Mouse (Mus musculus) midbrain, embryonic 11.5 days (tissue): Measurements from ENCODE around the gene Hspe1. TPM values are rescaled to one million over a fixed set of nuclear protein-coding genes. Genes with fewer than 3 reads are reported as not detected.
A peak's percentile ranks its signal among the peaks of the same experiment; 100 is the strongest.
"Not testable (repeated sequence)": the region's sequence is repeated elsewhere in the genome, so short reads cannot be mapped to it uniquely, and the experiment has no call there.

ENCODE experiments used
- ATAC-seq: fragments of 200-750 bp; cut with Nextera tagmentation; 2 replicates; pipeline ENCODE4 v1.8.0; 2017; ENCODE audit warnings: moderate TSS enrichment, moderate library complexity; ENCODE audit not compliant: low FRiP score
- DNase-seq: peaks from one replicate; pipeline ENCODE4 v3.0.0; 2015; ENCODE audit warnings: low spot score; ENCODE audit errors: missing footprints
- H3K27ac ChIP-seq: fragments of 300-500 bp; sonication (generic); 2 replicates; pipeline ENCODE4 v1.5.1; 2014; ENCODE audit warnings: low read depth, low read length
- H3K27me3 ChIP-seq: fragments of 300-500 bp; sonication (generic); 2 replicates; pipeline ENCODE4 v1.6.1; 2014; ENCODE audit warnings: mild to moderate bottlenecking, low read length, moderate library complexity, mixed read lengths; ENCODE audit not compliant: control insufficient read depth, insufficient read depth
- H3K36me3 ChIP-seq: fragments of 300-500 bp; sonication (generic); 2 replicates; pipeline ENCODE4 v1.6.1; 2014; ENCODE audit warnings: mild to moderate bottlenecking, low read length, moderate library complexity, mixed read lengths; ENCODE audit not compliant: control insufficient read depth, insufficient read depth
- H3K4me1 ChIP-seq: fragments of 300-500 bp; sonication (generic); 2 replicates; pipeline ENCODE4 v1.6.1; 2014; ENCODE audit warnings: low read length; ENCODE audit not compliant: control insufficient read depth, insufficient read depth
- H3K4me2 ChIP-seq: fragments of 300-500 bp; sonication (generic); 2 replicates; pipeline ENCODE4 v1.6.1; 2014; ENCODE audit warnings: mild to moderate bottlenecking, moderate library complexity
- H3K4me3 ChIP-seq: fragments of 300-500 bp; sonication (generic); 2 replicates; pipeline ENCODE4 v1.5.1; 2014; ENCODE audit warnings: low read depth, low read length
- H3K9ac ChIP-seq: fragments of 300-500 bp; sonication (generic); 2 replicates; pipeline ENCODE4 v1.6.1; 2014; ENCODE audit warnings: low read length
- H3K9me3 ChIP-seq: fragments of 300-500 bp; sonication (generic); 2 replicates; pipeline ENCODE4 v1.6.1; 2016; ENCODE audit warnings: low read length; ENCODE audit not compliant: control insufficient read depth
- WGBS: fragments of 180-500 bp; shearing (Covaris S2); extraction: QIAGEN DNeasy Blood & Tissue Kit; methylation state at CpG from one replicate; pipeline ENCODE4 v1.1.7; 2014; 5-methylcytosine and 5-hydroxymethylcytosine counted together
- polyA plus RNA-seq: library from polyadenylated mRNA; unstranded; fragments of >200 nt; fragmentation: Nextera tagmentation; extraction: Ambion mirVana; gene quantifications from 2 replicates; pipeline ENCODE4 v1.2.1, GENCODE M21; 2014

Gene Hspe1
- polyA plus RNA-seq, 1 experiment from 2014 or later = 517 TPM

DNA sequence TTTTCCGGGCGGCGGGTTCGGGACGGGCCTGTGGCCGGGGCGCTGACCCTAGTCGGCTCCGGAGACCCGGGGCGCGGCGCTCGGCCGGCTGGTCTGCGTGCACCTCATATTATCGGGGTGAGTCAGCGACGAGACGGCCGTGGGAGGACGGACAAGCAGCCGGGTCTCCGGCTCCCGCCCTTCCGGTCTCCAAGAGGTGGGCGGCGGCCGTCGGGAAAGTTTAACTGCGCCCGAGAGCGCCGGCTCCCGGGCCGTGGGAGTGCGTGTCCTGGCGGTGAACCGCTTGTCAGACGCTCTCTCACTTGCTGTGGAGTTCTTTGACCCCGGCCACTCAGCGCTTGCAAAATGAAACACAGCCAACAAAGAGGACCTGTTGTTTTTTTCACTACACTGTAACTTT lies 34.9 kb upstream of the Hspe1 start:
- peak overlapping the region; percentile 80 for H3K4me2 ChIP-seq
- no peaks in the 10 kb centered on the region for H3K9me3 ChIP-seq
- no peaks in the 10 kb centered on the region for H3K36me3 ChIP-seq
- peak overlapping the region; percentile 35; the same call in 1 of the 2 replicates for H3K27ac ChIP-seq
- H3K4me1 ChIP-seq = peaks cover 6% of the 10 kb centered on the region; the same call in 1 of the 2 replicates
- peak overlapping the region; percentile 78 for H3K9ac ChIP-seq
- ATAC-seq (peak; percentile 77), DNase-seq (no peak)
- H3K4me3 ChIP-seq = peak overlapping the region; percentile 93
- WGBS = under 1% methylated on average over 42 of the region's 42 CpGs
- H3K27me3 ChIP-seq = peaks cover 2% of the 10 kb centered on the region; the same call in 1 of the 2 replicates

DNA sequence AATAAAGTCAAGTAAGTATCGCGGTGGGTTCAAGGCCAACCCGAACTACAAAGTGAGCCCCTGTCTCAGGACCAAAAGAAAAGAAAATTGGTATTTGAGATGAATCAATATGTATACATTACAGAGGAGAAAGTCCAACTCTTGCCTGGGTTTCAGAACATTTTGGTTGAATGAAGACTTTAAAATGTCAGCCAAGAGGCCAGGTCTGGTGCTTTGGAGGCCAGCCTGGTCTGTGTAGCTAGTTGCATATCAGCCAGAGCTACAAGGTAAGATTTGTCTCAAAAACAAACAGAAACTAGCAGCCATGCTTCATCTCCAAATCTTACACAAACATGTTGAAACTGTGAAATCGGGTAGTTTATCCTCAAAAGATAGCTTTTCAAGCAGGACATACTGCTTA lies 34.3 kb upstream of the Hspe1 start:
- no peaks in the 10 kb centered on the region for H3K36me3 ChIP-seq
- peak overlapping the region; percentile 78 for H3K9ac ChIP-seq
- H3K9me3 ChIP-seq = no peaks in the 10 kb centered on the region
- no peak for DNase-seq
- ATAC-seq = no peak
- H3K4me2 ChIP-seq = peak overlapping the region; percentile 80
- peaks cover 6% of the 10 kb centered on the region; the same call in 1 of the 2 replicates for H3K4me1 ChIP-seq
- H3K4me3 ChIP-seq = peak overlapping the region; percentile 93
- WGBS = 66% methylated on average over 4 of the region's 4 CpGs
- H3K27ac ChIP-seq = no peak overlapping the region
- H3K27me3 ChIP-seq = peaks cover 2% of the 10 kb centered on the region; the same call in 1 of the 2 replicates

DNA sequence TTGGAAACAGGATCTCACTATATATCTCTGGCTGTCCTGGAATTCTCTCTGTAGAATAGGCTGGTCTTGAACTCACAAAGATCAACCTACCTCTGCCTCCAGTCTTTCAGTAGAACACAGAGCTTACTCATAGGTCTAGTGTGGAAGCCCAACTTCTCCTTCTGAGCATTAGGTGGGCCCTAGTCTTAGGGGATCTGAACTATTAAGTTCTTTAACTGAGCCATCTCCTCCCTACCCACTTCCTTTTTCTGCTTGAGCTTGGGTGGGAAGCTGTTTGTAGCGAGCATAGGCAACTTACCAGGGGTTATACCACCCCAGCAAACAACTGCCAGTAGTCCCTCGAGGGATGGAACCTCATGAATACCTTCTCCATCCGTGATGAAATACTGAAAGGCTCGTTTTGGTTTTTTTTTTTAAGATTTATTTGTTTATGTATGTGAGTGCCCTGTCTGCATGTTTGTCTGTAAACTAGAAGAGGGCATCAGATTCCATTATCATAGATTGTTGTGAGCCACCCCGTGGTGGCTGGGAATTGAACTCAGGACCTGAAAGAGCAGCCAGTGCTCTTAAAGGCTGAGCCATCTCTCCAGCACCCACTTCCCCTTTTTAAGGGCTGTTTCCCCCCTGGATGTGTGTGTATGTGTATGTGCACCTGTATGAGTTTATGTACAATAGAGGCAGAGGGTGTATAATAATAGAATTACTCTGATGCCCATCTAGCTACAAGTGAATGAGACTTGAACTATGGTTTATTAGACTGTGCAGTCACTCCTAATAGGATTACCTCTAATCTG lies 32.4 kb upstream of the Hspe1 start:
- Histone ChIP-seq H3K4me1 (peaks cover 6% of the 10 kb centered on the region; the same call in 1 of the 2 replicates), H3K36me3 (no peaks in the 10 kb centered on the region), H3K27ac (no peak overlapping the region), H3K4me2 (no peak overlapping the region), H3K9ac (no peak overlapping the region), H3K27me3 (peaks cover 2% of the 10 kb centered on the region; the same call in 1 of the 2 replicates), H3K9me3 (no peaks in the 10 kb centered on the region), H3K4me3 (no peak overlapping the region)
- ATAC-seq (no peak), DNase-seq (no peak)
- 82% methylated on average over 5 of the region's 5 CpGs for WGBS

DNA sequence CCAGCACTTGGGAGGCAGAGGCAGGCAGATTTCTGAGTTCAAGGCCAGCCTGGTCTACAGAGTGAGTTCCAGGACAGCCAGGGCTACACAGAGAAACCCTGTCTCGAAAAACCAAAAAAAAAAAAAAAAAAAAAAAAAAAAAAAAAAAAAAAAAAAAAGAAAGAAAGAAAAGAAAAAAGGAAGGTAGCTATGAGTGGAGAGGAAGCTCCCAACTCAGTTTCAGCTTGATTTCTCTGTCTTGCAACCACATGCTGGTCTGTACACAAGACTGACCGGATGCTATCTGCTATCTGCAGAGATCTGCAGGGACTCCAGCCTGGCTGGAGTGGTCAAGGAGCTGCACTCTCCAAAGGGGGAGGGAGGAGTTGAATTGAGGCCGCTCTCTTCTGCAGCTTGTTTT lies 29.5 kb upstream of the Hspe1 start:
- H3K4me1 ChIP-seq, ATAC-seq, H3K4me2 ChIP-seq, H3K36me3 ChIP-seq, H3K27ac ChIP-seq, H3K9ac ChIP-seq, H3K27me3 ChIP-seq, DNase-seq, H3K9me3 ChIP-seq, H3K4me3 ChIP-seq: not testable (repeated sequence)
- 86% methylated on average over 2 of the region's 3 CpGs for WGBS

DNA sequence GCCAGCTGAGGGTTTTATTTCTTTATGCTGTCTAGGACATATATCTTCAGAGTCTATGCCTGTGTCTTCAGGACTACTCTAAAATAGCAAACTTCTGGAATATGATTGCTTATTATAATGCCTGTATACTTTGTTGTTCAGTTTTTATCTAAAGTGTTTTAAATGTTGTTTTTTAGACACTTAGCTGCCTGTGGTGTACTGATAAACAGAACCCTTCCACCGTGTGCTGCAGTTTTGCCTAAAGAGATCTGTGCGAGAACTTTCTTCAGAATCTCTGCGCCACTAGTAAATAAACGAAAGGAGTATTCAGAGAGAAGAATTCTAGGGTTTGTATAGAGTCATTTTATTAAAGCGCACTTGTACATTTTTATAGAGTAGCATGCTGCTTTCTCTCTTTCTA lies 26.8 kb upstream of the Hspe1 start:
- no peak overlapping the region for H3K27ac ChIP-seq
- H3K9ac ChIP-seq = no peak overlapping the region
- no peak for DNase-seq
- H3K27me3 ChIP-seq = no peaks in the 10 kb centered on the region
- H3K4me2 ChIP-seq = no peak overlapping the region
- no peak overlapping the region for H3K4me3 ChIP-seq
- no peaks in the 10 kb centered on the region for H3K9me3 ChIP-seq
- no peaks in the 10 kb centered on the region for H3K36me3 ChIP-seq
- ATAC-seq = no peak
- no peaks in the 10 kb centered on the region for H3K4me1 ChIP-seq
- 94% methylated on average over 5 of the region's 5 CpGs for WGBS

DNA sequence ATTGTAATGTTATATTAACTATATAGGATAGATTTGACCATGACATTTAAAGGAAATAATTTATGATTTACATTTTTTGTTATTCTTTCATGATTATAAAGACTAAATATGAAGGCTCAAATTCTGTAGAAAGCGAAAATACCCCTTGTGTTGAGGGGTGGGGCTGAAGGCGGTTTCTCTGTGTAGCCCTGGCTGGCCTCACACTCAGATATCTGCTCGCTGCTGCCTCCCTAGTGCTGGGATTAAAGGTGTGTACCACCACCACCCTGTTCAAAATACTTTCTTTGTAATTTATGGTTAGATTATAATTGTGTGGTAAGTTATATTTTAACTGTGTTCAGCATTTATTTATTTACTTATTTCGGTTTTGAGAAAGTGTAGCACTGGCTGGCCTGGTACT lies 26.2 kb upstream of the Hspe1 start:
- Histone ChIP-seq H3K4me2 (no peak overlapping the region), H3K4me3 (no peak overlapping the region), H3K9me3 (no peaks in the 10 kb centered on the region), H3K27ac (no peak overlapping the region), H3K9ac (no peak overlapping the region), H3K4me1 (no peaks in the 10 kb centered on the region), H3K36me3 (no peaks in the 10 kb centered on the region), H3K27me3 (no peaks in the 10 kb centered on the region)
- 92% methylated on average over 4 of the region's 4 CpGs for WGBS
- DNase-seq = no peak
- no peak for ATAC-seq

DNA sequence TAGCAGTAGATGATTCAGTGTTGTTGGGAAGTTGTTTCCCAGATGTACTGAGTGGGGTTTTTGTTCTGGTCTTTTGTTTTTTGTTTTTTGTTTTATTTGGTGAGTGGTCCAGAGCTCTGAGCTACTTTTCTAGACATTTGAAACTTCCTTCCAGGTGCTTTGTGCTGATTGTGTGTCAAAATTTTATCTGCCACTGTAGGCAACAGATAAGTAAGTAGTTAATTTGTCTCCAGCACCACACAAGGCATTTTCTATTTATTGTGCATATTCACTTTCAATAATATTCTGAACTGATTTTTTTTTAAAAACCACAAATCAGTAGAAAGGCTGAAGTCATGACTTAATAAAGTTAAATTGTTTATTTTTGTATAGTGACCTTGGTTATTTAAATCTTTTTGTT lies 15.6 kb upstream of the Hspe1 start:
- not testable (repeated sequence) for H3K9me3 ChIP-seq, H3K27me3 ChIP-seq, H3K4me2 ChIP-seq, H3K36me3 ChIP-seq, DNase-seq, H3K4me1 ChIP-seq, ATAC-seq, H3K27ac ChIP-seq, H3K9ac ChIP-seq, H3K4me3 ChIP-seq

DNA sequence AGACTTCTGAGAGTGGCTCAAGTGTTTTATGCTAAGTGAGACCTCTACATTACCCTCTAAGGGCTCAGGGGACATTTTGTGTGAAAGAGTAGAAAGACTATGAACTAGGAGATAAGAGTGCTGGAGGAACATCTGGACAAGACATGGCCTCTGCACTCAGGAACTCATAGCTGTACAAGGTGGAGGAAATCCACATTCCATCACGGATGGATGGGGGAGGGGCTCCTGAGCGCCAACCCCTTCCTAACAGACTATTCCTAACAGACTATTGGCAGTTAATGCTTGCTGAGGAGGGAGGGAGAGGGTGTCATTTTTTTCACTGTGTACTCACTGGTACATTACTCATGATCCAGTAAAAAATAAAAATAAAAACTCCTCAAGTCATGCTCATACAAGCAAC lies 13.2 kb upstream of the Hspe1 start:
- Histone ChIP-seq H3K27ac (no peak overlapping the region), H3K4me1 (no peaks in the 10 kb centered on the region), H3K27me3 (no peaks in the 10 kb centered on the region), H3K4me3 (no peak overlapping the region), H3K9ac (no peak overlapping the region), H3K4me2 (no peak overlapping the region), H3K36me3 (peaks cover 9% of the 10 kb centered on the region), H3K9me3 (no peaks in the 10 kb centered on the region)
- DNase-seq = no peak
- ATAC-seq = no peak
- 56% methylated on average over 2 of the region's 2 CpGs for WGBS

DNA sequence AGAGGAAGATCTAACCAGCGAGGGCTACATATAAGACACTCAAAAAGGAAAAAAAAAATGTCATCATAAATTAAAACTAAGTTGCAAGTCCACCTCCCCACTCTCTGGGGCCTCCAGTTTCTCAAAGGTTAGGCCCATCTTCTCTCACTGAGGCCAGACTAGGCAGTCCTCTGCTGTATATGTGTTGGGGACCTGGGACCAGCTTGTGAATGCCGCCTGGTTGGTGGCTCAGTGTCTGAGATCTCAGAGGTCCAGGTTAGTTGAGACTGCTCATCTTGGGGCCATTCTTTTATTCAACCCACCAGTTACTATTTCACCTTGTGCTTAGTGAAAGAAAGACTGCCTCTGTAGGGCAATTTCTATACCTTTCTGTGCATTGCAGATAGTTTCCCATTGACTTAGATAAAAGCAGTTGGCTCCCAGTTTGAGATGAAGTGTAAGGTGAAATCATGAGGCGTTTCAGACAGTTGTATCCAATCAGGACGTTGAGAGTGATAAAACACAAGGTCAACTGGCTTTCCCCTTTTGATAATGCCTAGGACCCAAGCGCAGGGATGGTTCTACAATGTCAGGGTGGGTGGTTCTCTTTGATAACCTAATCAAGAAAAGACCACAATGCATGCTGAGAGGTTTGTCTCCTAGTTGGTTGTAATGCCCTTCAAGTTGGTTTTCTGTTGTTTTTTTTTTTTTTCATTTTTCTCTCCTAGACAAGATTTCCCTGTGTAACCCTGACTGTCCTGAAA lies 12.1 kb upstream of the Hspe1 start:
- Histone ChIP-seq H3K9ac (no peak overlapping the region), H3K4me2 (no peak overlapping the region), H3K9me3 (no peaks in the 10 kb centered on the region), H3K27ac (no peak overlapping the region), H3K4me3 (no peak overlapping the region), H3K4me1 (no peaks in the 10 kb centered on the region), H3K36me3 (peaks cover 10% of the 10 kb centered on the region), H3K27me3 (no peaks in the 10 kb centered on the region)
- peak; percentile 47 for DNase-seq
- ATAC-seq = peak; percentile 33; the same call in 1 of the 2 replicates
- WGBS = 69% methylated on average over 5 of the region's 5 CpGs
